In the genomic region with DNA sequence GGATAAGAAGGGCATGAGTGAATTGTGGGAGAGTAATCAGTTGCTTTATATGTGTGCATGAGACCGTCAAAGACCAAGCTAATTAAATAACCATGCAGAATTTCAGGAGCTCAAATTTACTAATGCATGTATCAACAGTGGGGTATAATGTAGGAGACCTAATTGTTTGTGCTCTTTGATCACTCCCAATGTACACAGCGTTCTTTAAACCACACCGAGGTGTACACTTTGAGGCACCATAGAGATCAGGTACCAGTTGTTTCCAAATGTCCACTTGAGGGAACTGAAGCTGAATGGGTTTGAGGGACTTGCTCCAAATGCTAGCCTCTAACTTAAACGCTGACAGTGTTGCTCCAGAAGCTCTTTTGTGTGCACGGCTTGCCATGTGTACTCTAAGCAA, we compare ENCODE assay signal across 21 mouse cellular contexts.
DNase-seq lines count a peak whose midpoint lies in the region; ATAC-seq and TF ChIP-seq lines count a peak whose summit lies in the region.
"Had no signal": no experiment of that assay in that cellular context is flagged by ENCODE, and none has a peak within 500 bp of the region (broad histone marks: within the 10 kb centered on the region; RNA-seq: fewer than 3 reads in every experiment).

No protein-coding gene starts in this region.

- H3K27me3 ChIP-seq in embryonic facial prominence, embryonic 14.5 days (replicated peaks; ENCODE audit: control insufficient read depth, insufficient read depth, low read length), result no peaks in the 10 kb centered on the region
- no peaks in the 10 kb centered on the region for H3K27me3 ChIP-seq in embryonic facial prominence, embryonic 10.5 days (replicated peaks; ENCODE audit: low read depth, poor library complexity, severe bottlenecking)
- H3K27me3 ChIP-seq in stomach, embryonic 14.5 days (ENCODE audit: control insufficient read depth, insufficient read depth, low read length), result no peaks in the 10 kb centered on the region
- H3K27me3 ChIP-seq in stomach, postnatal 0 days (ENCODE audit: control insufficient read depth, insufficient read depth, low read length), result no peaks in the 10 kb centered on the region
- H3K27me3 ChIP-seq in stomach, embryonic 15.5 days (replicated peaks), result no peaks in the 10 kb centered on the region
- no peaks in the 10 kb centered on the region for H3K27me3 ChIP-seq in kidney, embryonic 15.5 days
- H3K27me3 ChIP-seq: CH12.LX, Patski had no signal

- no peak overlapping the region for H3K27ac ChIP-seq in embryonic facial prominence, embryonic 14.5 days (replicated peaks; ENCODE audit: low read depth, low read length)
- H3K27ac ChIP-seq in embryonic facial prominence, embryonic 10.5 days (replicated peaks), result no peak overlapping the region
- no peak overlapping the region for H3K27ac ChIP-seq in stomach, embryonic 14.5 days (ENCODE audit: low read length)
- no peak overlapping the region for H3K27ac ChIP-seq in stomach, postnatal 0 days (replicated peaks)
- H3K27ac ChIP-seq in stomach, embryonic 15.5 days, result no peak overlapping the region
- H3K27ac ChIP-seq in kidney, embryonic 15.5 days, result no peak overlapping the region

- no peaks in the 10 kb centered on the region for H3K4me1 ChIP-seq in embryonic facial prominence, embryonic 14.5 days (ENCODE audit: control insufficient read depth, insufficient read depth, low read length)
- no peaks in the 10 kb centered on the region for H3K4me1 ChIP-seq in embryonic facial prominence, embryonic 10.5 days
- no peaks in the 10 kb centered on the region for H3K4me1 ChIP-seq in stomach, embryonic 14.5 days (ENCODE audit: control insufficient read depth, insufficient read depth, low read length)
- H3K4me1 ChIP-seq in stomach, postnatal 0 days (replicated peaks; ENCODE audit: control insufficient read depth, insufficient read depth), result no peaks in the 10 kb centered on the region
- no peaks in the 10 kb centered on the region for H3K4me1 ChIP-seq in stomach, embryonic 15.5 days
- 0 out of 2 replicates have a peak, but pooled peaks cover 4% of the 10 kb centered on the region for H3K4me1 ChIP-seq in kidney, embryonic 15.5 days

- no peaks in the 10 kb centered on the region for H3K9me3 ChIP-seq in embryonic facial prominence, embryonic 14.5 days (ENCODE audit: control insufficient read depth, low read length)
- H3K9me3 ChIP-seq in embryonic facial prominence, embryonic 10.5 days, result no peaks in the 10 kb centered on the region
- no peaks in the 10 kb centered on the region for H3K9me3 ChIP-seq in stomach, embryonic 14.5 days (ENCODE audit: control insufficient read depth, low read depth, low read length)
- no peaks in the 10 kb centered on the region for H3K9me3 ChIP-seq in stomach, postnatal 0 days (ENCODE audit: control insufficient read depth, low read length)
- no peaks in the 10 kb centered on the region for H3K9me3 ChIP-seq in stomach, embryonic 15.5 days
- no peaks in the 10 kb centered on the region for H3K9me3 ChIP-seq in kidney, embryonic 15.5 days (replicated peaks)

- no peak for DNase-seq in embryonic facial prominence, embryonic 14.5 days (ENCODE audit: low spot score)
- DNase-seq in embryonic facial prominence, embryonic 10.5 days (ENCODE audit: low spot score), result no peak
- DNase-seq in stomach, postnatal 0 days (ENCODE audit: low spot score), result no peak
- DNase-seq: adrenal gland, adult 2 months; adrenal gland, adult 8-10 months; adrenal gland, postnatal 10 days; adrenal gland, postnatal 14 days; adrenal gland, postnatal 25 days; adrenal gland, postnatal 36 days; B cell, adult 2 months; cerebellum, adult 11 months; cerebellum, adult 11-12 months; cerebellum, adult 18-20 months had no signal

- H3K36me3 ChIP-seq in embryonic facial prominence, embryonic 14.5 days (ENCODE audit: control insufficient read depth, insufficient read depth, low read length), result no peaks in the 10 kb centered on the region
- no peaks in the 10 kb centered on the region for H3K36me3 ChIP-seq in embryonic facial prominence, embryonic 10.5 days (replicated peaks)
- H3K36me3 ChIP-seq in stomach, embryonic 14.5 days (ENCODE audit: control insufficient read depth, insufficient read depth, low read length), result no peaks in the 10 kb centered on the region
- H3K36me3 ChIP-seq in stomach, postnatal 0 days (ENCODE audit: control insufficient read depth, insufficient read depth, low read length), result no peaks in the 10 kb centered on the region
- no peaks in the 10 kb centered on the region for H3K36me3 ChIP-seq in stomach, embryonic 15.5 days
- H3K36me3 ChIP-seq in kidney, embryonic 15.5 days, result no peaks in the 10 kb centered on the region
- H3K36me3 ChIP-seq: G1E had no signal

- TF ChIP-seq EP300 in stomach, postnatal 0 days (optimal IDR thresholded peaks at IDR 0.05), result no peak

- no peak overlapping the region for H3K9ac ChIP-seq in embryonic facial prominence, embryonic 14.5 days (ENCODE audit: low read depth, low read length)
- no peak overlapping the region for H3K9ac ChIP-seq in stomach, embryonic 14.5 days (replicated peaks; ENCODE audit: low read depth, low read length)
- no peak overlapping the region for H3K9ac ChIP-seq in stomach, postnatal 0 days (ENCODE audit: low read length)
- no peak overlapping the region for H3K9ac ChIP-seq in stomach, embryonic 15.5 days
- H3K9ac ChIP-seq in kidney, embryonic 15.5 days, result no peak overlapping the region

- no peak for TF ChIP-seq CTCF in stomach, postnatal 0 days (IDR thresholded peaks at IDR 0.05; ENCODE audit: low read depth)

- 81% methylated on average over 5 of the region's 5 CpGs for WGBS in embryonic facial prominence, embryonic 14.5 days
- 82% methylated on average over 5 of the region's 5 CpGs for WGBS in embryonic facial prominence, embryonic 10.5 days
- 73% methylated on average over 5 of the region's 5 CpGs for WGBS in stomach, embryonic 14.5 days
- 64% methylated on average over 5 of the region's 5 CpGs for WGBS in stomach, postnatal 0 days
- 72% methylated on average over 5 of the region's 5 CpGs for WGBS in stomach, embryonic 15.5 days
- 84% methylated on average over 5 of the region's 5 CpGs for WGBS in kidney, embryonic 15.5 days

- peak; percentile 53; the same call in 1 of the 2 replicates for ATAC-seq in embryonic facial prominence, embryonic 14.5 days (ENCODE audit: low read depth)
- peak; percentile 75 for ATAC-seq in stomach, embryonic 14.5 days (ENCODE audit: insufficient number of reproducible peaks, insufficient read depth, low FRiP score, low read depth)
- no peak for ATAC-seq in stomach, postnatal 0 days (ENCODE audit: low FRiP score, low TSS enrichment)
- ATAC-seq in stomach, embryonic 15.5 days (ENCODE audit: insufficient read depth, low FRiP score, low read depth), result peak; percentile 60; the same call in 1 of the 2 replicates
- no peak for ATAC-seq in kidney, embryonic 15.5 days (replicated peaks; ENCODE audit: low FRiP score)
- ATAC-seq: activated CD4-positive, CD25-positive, alpha-beta regulatory T cell, adult 4 months; CD4-positive, CD25-positive, alpha-beta regulatory T cell, adult 4 months; Patski had no signal

- no peak overlapping the region for H3K4me3 ChIP-seq in embryonic facial prominence, embryonic 14.5 days (ENCODE audit: low read depth, low read length)
- no peak overlapping the region for H3K4me3 ChIP-seq in embryonic facial prominence, embryonic 10.5 days
- no peak overlapping the region for H3K4me3 ChIP-seq in stomach, embryonic 14.5 days (ENCODE audit: low read depth, low read length)
- no peak overlapping the region for H3K4me3 ChIP-seq in stomach, postnatal 0 days (ENCODE audit: low read depth, low read length)
- no peak overlapping the region for H3K4me3 ChIP-seq in stomach, embryonic 15.5 days (replicated peaks)
- no peak overlapping the region for H3K4me3 ChIP-seq in kidney, embryonic 15.5 days (replicated peaks)

- H3K4me2 ChIP-seq in embryonic facial prominence, embryonic 14.5 days (ENCODE audit: low read depth, low read length), result no peak overlapping the region
- H3K4me2 ChIP-seq in stomach, embryonic 14.5 days (replicated peaks; ENCODE audit: low read depth, low read length), result no peak overlapping the region
- no peak overlapping the region for H3K4me2 ChIP-seq in stomach, postnatal 0 days (replicated peaks; ENCODE audit: low read depth)
- no peak overlapping the region for H3K4me2 ChIP-seq in stomach, embryonic 15.5 days
- H3K4me2 ChIP-seq in kidney, embryonic 15.5 days, result no peak overlapping the region

Comparison
In these comparisons a context has a peak if more than half of its experiments do, and no peak if none do; other contexts are left out.
1. ATAC-seq: peak in embryonic facial prominence, embryonic 14.5 days (single experiment), stomach, embryonic 14.5 days (single experiment) and stomach, embryonic 15.5 days (single experiment); none in stomach, postnatal 0 days (single experiment) and kidney, embryonic 15.5 days (single experiment).